Mouse (Mus musculus) MN1 (cell line): ENCODE results near the gene Il4.

ENCODE experiments used
- DNase-seq: peaks from one replicate; pipeline ENCODE4 v3.0.0-alpha.2; 2016; ENCODE audit warnings: low spot score

Il4 gene

DNA sequence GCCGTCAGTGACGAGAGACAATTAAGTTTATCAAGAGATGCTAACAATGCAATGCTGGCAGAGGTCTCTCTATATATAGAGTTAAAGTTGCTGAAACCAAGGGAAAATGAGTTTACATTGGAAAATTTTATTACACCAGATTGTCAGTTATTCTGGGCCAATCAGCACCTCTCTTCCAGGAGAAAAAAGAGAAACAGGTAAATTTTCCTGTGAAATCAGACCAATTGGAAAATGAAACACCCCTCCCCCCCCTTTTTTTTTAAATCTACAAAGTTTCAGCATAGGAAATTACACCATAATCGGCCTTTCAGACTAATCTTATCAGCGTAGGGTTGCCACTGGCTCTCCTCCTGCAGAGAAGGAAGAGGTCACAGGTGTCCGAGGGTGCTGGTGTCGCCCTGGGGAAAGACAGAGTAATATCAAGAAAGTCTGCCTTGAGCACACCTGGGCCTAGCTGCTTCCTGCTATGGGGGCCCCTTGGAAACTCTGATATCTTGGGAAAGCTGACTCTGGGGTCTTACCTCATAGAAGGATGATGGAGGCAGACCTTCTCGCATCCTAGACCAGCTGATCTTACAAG lies at the start of gene Il4:
Gene Il4 (minus strand): TSS at position 51 of the 580 bp plus-strand sequence.
- no peak for DNase-seq

DNA sequence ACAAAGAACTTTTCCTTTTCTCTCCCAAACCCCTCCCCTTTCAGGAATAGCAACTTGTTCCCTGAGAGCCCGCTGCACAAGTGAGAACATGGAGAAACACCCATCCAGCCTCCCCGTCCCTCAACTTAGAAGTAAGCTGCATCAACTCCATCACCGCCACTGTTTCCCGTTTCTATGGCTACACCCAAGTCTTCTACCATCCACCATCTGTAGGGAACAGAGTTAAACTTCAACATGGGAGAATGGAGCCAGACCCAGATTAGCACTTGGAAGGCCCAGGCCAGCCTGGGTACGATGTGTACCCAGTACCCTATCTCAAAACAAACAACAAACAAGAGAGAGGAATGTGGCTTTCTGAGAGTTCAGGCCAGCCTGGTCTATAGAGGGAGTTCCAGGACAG lies 45.6 kb upstream of the Il4 start:
- no peak for DNase-seq

DNA sequence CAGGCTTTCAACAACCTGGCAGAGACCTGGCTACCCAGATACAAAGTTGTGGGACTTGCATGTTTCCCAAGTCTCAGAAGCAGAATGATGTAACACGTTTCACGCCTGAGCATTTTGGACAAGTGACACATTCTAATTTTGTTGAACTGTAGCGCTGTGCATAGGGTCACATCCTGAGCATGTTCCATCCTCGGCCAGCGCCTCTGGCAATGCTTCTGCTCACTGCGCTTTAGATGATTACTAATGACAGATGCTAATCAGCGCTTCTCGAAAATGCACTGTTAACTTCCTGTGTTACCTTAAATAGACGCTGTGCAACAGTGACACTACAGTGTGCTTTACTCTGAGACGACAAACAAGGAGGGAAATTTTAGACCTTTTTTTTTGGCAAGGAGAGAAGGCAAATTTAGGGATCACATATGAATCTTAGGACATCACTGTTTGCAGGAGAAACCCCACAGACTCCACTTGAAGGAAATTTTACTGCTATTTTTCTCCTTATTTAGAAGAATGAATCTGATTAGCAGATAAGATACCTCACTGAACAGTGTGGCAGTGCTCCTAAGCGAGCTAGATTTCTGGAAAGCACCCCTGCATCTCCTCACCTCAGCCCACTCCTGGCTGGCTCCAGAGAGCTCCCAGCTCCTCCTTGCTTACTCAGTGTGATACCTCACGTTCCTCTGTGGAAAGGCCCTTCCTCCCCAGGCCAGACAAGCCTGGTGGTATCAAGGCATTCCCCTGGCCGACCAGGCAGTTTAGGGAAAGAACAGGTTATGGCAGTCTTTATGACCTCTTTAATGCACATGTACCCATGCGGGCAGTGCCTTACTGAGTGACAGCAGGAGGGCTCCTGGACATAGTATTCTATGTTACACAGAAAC lies 44.6 kb upstream of the Il4 start:
- peak; percentile 81 for DNase-seq

DNA sequence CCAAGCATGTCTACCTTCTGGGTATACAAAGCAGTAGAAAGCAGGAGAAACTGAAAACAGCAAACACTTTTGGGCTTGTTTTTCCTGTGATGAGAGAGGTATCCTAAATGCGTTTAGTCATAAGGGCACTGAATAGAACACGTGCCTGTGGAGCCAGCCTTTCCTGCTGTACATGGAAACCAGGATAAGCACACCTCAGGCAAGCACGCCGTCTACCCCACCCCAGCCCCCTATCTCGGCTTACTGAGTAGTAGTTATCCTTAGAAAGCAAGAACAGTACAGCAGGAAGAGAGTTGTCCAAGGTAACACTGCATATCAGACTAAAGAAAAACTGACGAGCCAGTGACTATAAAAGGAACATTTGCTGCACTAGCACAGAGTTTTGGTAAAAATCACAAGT lies 39.4 kb upstream of the Il4 start:
- DNase-seq, result no peak

DNA sequence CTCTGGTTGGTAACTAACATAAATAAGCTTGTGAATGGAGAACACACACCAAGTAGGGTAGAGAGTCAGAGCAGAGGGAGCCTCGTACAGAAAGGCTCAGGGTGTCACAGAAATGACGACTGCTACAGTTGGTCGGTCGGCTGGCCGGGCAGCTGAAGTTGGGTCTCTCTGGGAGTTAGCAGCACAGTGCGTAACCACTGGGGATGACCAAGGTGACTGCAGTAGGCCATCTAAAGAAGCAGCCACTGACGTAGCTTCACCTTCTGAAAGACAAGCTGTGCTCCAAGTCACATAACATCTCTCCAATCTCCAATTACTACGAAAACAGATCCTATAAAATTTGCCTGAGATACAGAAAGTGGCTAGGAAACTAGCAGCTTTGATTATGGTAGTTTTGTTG lies 38.9 kb upstream of the Il4 start:
- DNase-seq, result no peak

DNA sequence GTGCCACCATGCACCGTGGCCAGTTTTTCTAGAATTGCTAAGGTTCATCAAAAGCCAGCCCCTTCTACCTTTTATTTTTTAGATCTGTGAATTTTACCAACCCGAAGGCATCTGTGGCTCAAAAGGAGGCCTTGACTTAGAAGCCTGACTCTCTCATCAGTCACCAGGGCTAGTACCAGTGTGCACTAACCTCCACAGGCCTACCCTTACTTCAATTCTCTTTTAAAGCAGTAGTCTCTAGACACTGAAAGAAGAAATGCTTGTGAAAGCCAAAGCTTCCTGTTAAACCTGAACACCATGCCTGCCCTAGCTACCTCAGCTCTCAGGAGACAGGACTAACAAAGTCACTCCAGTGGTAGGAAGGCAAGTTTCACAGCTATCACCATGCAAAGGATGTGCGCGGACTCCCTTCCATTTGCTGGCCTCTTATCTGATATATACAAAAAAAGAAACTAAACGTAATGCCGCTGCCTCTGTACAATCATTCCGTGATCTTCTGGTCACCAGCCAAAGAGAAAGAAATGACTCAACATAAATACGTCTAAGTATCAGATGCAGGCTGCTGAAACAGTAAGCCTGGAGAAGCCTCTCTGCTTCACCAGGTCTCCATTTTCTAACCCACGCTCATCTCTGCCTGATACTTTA lies 38.2 kb upstream of the Il4 start:
- peak; percentile 85 for DNase-seq

DNA sequence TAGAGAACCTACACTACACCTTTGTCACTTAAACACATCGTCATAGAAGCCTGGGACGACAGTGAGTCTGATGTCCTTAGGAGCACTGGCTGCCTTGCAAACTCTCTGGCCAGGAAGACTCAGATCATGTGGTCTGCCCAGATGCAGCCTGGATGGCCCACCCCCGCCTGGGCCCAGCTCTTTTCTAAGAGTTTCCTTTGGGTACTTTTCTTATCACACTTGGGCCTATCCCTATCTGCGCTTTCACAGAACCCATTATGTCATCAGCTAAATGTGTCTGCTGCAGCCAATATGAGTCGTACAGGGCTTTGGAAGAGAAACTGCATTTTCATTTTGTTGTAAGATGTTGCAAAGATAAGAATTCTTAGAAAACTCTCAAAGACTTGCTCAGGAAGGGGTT lies 36.6 kb upstream of the Il4 start:
- no peak for DNase-seq

DNA sequence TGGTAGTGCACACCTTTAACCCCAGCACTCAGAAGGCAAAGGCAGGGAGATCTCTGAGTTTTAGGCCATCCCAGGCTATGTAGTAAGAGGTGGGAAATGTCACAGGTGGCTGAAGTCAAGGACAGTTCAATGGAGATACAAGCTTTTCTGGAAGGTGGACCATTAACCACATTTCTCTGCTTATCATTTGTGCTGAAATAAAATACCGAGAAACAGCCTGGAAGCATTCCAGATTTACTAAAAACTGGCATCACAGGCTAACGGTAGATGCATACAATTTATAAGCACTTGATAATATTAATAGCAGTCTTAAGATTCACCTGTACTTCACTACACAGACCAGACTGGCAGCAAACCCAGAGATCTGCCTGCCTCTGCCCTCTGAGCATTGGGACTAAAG lies 34.0 kb upstream of the Il4 start:
- DNase-seq, result no peak

DNA sequence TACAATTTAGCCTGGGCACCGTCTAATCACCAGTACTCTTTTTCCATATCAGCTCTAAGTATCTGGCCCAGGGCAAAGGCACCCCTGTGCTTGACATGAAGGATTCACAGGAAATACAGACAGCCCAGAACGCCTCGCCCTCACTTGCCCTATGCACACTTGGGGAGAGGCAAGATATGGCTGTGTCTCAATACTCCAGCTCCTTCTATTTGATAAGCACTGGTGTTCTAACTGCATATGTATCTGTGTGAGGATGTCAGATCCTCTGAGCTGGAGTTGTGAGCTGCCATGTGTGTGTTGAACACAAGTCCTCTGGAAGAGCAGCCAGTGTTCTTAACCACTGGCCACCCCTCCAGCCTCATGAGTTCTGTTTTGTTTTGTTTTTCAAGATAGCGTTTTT lies 33.0 kb upstream of the Il4 start:
- DNase-seq, result no peak

DNA sequence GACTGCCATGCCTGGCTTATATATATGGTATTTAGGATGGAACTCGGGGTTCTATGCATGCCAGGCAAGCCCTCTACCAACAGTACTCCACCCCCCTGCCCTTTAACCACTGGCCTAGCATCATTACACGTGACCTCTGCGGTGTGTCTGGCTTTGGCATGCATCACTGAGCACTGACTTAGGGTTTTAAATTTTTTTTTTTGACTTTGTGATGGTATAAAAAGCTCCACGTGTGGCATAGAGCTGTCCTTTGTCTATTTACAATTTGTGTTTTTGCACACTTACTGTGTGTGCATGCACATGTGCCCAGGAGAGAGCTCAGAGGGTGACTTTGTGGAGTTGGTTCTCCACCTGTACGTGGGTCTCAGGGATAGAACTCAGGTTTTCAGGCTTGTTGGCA lies 25.5 kb upstream of the Il4 start:
- DNase-seq, result no peak

DNA sequence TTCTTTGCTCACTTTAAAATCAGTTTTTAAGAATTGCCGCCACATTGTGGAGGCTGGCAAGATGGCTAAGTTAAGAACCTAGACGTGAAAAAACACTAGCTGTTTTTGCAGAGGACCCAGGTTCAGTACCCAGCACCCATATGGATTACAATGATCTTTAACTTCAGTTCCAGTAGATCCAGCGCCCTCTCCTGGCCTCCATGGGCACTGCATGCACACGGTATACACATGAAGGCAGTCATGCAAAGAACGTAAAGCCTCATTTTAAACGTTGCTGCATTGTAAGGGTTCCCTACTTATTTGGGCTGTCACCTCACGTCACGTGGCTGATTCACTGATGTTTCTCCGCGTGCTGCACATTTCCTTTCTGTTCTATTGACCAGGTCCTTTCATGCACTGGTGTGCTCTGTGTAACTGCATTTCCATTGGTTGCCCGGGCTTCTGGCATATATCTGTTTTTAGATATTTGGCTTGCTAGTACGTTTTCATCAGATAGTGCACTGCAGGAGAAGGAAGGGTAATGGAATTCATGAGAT lies 24.3 kb upstream of the Il4 start:
- DNase-seq, result no peak

DNA sequence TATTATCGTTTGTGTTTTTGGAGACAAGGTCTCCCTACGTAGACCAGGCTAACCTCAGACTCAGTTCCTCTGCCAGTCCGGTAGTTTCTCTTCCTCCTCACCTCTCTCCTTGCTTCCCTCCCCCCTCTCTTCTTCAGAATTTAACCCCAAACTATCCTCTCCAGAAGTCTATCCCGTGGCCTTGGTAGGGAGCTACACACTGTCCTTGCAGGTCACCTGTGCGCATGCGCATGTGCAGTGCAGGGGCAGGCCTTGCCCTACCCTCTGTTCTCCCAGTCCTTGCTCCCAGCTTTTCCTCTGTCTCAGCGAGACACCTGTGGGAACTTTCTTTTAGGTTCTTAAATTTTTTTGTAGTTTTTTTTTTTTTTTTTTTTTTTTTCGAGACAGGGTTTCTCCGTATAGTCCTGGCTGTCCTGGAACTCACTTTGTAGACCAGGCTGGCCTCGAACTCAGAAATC lies 19.4 kb upstream of the Il4 start:
- no peak for DNase-seq

DNA sequence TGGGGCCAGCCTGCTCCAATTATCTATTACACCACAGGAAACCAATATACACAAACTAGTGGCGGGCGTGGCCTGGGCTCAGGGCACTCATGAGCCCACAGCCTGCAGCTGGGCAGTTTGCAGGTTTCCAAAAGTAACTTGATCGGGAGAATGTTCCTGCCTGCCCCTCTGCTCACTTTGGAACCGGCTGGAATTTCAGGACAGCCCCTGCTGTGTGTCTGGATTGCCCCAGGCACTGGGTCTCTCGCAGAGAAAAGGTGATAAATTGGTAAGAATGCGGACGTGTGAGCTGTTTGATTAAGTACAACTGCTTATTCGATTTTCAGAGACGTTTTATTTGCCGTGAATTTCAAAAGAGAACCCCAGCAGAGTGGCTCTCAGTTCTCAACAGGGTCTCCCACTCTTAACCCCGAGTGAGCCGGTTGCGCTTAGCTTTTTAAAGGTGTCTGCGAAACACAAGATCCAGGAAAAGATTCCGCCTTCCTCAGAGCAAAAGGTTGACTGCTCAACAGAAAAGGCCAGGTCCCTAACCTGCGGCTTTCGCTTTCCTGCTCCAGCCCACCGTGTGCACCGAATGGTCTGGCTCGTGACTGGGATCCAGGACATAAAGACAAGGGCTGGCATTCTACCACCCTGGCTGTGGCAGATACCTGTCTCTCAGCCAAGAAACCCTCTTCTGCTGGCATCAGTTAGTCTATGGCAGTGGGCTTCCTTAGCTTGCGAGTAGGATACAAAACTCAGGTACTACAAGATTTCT lies 18.8 kb upstream of the Il4 start:
- no peak for DNase-seq

DNA sequence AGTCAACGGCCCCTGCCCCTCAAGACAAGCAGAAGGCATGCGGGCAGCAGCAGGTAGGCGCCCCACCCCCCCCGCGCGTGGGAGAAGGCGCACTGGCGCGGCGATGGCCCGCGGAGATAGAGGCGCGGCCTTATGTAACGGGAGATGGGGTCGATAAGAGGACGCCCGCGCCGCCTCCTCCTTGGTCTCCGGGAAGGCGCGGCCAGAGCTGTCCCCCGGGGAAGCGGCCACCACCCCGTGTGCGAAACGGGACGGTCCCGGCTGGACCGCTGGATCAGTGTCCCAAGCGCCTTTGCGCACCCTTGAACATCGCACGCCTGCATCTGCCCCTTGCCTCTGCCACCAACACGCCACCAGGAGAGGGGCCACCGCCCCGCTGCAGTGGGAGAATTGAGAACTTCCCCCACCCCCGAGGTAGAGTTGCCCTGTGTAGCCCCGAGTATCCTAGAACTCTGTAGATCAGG lies 17.7 kb upstream of the Il4 start:
- DNase-seq, result peak; percentile 35

DNA sequence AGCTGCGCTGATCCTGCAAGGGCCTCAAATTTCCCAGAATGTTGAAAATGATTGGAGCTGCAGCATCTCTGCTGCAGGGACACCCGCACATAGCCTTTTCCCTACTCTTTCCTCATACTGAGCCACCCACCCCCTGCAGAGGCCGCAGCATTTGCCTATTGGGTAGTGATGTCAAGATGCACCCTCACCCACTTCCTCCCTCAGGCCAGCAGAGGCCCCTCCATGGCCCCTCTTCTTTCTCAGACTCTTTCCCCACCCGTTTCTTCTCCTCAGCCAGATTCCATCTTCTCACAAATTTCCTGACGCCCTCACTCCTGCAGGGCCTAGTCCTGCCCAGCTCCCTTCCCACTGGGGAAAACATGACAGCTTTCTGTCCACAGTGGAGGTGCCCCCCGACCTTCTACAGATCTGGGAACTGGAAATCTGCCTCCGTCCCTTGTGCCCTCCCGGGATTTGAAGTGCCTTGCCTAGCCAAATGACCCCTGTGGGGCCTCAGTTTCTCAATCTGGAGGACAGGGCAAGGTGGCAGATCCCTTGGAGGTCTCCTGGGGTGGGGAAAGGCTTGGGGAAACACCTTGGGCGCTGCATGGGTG lies 17.2 kb upstream of the Il4 start:
- DNase-seq, result no peak

DNA sequence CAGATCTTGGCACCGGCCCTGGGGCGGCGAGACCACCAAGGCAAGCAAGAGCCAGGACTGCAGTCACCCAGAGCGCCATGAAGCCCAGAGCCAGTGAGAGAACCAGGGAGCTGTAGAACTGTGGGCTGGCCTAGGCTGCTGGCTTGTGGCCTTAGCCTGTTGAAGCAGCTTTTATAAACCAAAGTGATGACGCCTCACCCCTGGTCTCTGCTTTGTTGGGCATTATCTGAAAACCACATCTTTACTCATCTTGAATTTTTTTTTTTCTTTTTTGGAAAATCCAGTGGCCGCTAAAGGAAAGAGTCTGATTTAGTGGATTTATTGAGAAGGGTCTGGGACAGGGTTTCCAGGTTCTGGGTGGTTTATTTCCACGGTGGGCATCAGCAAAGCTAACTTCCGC lies 16.1 kb upstream of the Il4 start, which contains the start of gene Il13:
Gene Il13 (minus strand): TSS at position 147 of the 400 bp plus-strand sequence.
- no peak for DNase-seq

DNA sequence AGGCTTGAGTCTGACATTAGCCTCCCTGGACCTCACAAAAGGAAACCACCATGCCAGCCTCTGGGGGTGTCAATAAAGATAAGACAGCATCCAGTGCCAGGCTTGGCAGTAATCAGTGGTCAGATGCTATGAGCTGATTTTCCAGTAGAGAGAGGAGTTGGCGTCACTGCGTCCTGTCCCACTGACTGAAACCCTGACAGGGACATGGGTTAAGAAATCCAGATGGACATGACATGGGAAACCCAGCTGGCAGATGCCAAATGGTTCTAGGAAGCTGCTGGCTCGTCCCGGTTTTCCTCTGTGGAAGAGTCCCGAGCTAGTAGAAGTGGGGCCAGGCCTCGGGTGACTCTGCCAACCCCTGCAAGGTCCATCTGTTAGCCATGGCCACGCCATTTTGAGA lies 15.2 kb upstream of the Il4 start:
- no peak for DNase-seq

DNA sequence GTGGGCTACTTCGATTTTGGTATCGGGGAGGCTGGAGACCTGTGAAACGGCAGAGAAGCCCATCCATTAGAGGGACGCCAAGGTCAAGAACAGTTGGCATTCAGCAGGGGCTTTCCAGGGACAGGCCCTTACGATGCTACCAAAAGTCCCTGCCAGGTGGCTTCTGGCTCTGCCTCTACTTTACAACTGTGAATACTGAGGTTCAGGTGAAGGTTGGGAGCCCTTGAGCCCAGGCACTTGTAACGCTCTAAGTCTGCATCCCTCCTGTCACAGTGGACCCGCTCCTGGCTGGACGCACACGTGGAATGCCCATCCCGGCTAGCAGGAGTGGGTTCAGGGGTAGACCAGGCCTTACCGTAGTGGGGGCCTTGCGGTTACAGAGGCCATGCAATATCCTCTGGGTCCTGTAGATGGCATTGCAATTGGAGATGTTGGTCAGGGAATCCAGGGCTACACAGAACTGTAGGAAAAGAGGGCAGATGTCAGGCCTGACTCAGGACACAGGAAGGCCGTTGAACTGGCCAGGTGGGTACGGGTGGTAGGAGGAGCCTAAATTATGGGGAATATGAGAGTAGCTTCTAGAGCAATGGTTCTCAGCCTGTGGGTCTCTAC lies 13.8 kb upstream of the Il4 start:
- DNase-seq, result no peak

DNA sequence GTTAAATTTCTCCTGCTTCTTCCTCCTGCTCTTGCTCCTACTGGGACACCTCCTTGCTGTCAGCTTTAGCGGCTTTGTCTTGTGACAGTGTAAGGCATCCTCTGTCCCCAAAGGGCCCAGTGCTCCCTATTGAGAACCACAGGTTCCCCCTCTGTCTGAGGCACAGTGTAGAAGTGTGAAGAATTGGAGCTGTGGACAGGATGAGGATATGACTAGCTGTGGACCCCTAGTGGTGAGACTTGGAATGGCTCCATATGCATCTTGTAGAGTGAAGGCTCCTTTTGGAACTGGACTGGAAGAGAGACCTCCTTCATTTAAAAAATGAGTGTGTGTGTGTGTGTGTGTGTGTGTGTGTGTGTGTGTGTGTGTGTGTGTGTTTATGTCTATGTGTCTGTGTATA lies 9.4 kb upstream of the Il4 start:
- peak; percentile 93 for DNase-seq

DNA sequence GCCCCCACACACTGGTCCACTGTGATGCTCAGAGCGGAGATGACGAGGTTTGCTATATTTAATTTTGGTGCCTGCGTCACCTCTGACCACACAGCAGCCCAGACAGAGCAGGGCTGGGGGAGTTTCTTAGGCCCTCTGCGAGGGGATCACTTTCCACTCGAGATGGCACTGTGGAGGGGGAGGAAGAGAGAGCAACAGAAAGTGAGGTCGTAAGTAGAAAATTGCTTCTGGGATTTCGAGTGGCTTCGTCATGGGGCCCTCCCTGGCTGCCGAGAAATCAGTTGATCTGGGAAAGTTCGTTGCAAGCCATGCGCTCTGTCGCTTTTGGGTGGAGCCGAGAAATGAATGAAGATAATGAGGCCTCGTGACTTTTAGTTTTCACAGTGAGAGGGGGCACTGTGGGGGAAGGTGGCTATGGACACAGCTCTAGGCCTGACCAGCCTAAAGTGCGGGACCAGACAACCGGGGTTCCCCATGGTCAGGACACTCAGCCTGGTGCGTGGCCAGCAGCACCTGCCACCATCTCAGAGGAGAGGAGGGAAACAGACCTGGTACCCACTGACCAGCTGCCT lies 8.4 kb upstream of the Il4 start:
- peak; percentile 62 for DNase-seq

DNA sequence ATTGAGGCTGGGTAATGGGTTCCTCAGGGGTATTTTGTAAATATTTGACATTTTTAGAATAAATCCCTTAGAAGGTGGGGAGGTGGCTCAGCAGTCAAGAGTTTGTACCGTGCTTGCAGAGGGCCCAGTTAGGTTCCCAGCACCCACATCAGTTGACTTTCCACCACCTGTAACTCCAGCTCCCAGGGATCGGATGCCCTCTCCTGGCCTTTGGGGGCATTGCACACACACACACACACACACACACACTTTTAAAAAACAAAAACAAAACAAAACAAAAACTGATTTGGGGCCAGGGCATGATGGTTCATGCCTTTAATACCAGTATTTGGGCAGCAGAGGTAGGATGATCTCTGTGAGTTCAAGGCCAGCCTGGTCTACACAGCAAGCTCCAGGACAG lies 5.7 kb upstream of the Il4 start:
- DNase-seq, result no peak
